Mouse (Mus musculus) cortical plate, adult 2 months (tissue): ENCODE measurements around the gene Gm47955.

Source experiments
- CTCF ChIP-seq: fragments of 200-500 bp; IDR thresholded peaks from 2 replicates; pipeline ENCODE4 v1.5.1; 2011; ENCODE audit warnings: mild to moderate bottlenecking, control low read depth, low read length; ENCODE audit not compliant: insufficient read depth; ENCODE audit errors: extremely low read depth
- POLR2A ChIP-seq: fragments of 200-500 bp; IDR thresholded peaks from 2 replicates; pipeline ENCODE4 v1.6.1; 2011; ENCODE audit warnings: mild to moderate bottlenecking, low read length, control low read depth; ENCODE audit not compliant: insufficient read depth; ENCODE audit errors: extremely low read depth

- TF ChIP-seq CTCF, result no peak
- no peak for TF ChIP-seq POLR2A
Measured at GRCm38 (mm10) chr1:82924650-82925049, 35.4 kb upstream of the Gm47955 start, which contains the start of gene A030014E15Rik.
